Mouse (Mus musculus): ENCODE data around the gene Chst2. TPM values are rescaled to one million over a fixed set of nuclear protein-coding genes. Genes with fewer than 3 reads are reported as not detected.

The Chst2 gene
- polyA plus RNA-seq (2015; fragmentation: Nextera tagmentation; extraction: Ambion mirVana), result 1.1 TPM in 2 replicates

- Histone ChIP-seq H3K36me3 (ENCODE audit: control insufficient read depth, insufficient read depth) (no peaks in the 10 kb centered on the region; the same call in 1 of the 2 replicates), H3K27ac (ENCODE audit: low read depth, low read length) (peak within 1 kb of the TSS; percentile 57; the same call in 1 of the 2 replicates), H3K9ac (ENCODE audit: low read depth, low read length) (peak within 1 kb of the TSS; percentile 31), H3K4me1 (replicated peaks; ENCODE audit: control insufficient read depth, insufficient read depth, low read length) (no peaks in the 10 kb centered on the region; the same call in 1 of the 2 replicates), H3K4me2 (replicated peaks; ENCODE audit: low read depth) (peak within 1 kb of the TSS; percentile 88), H3K4me3 (ENCODE audit: low read depth, low read length) (peak within 1 kb of the TSS; percentile 60), H3K27me3 (replicated peaks; ENCODE audit: control insufficient read depth, insufficient read depth, low read length) (peaks cover 39% of the 10 kb centered on the region), H3K9me3 (ENCODE audit: control insufficient read depth) (no peaks in the 10 kb centered on the region)
- WGBS, result under 1% methylated on average over 86 of the region's 102 CpGs
- ATAC-seq, result peak; percentile 63
- TF ChIP-seq CTCF (IDR thresholded peaks at IDR 0.05; ENCODE audit: low read depth), result 0 out of 2 replicates have a peak, but pooled peaks have one; percentile 12
Observed at GRCm38 (mm10) chr9:95406571-95407561, at the start of gene Chst2. Gene Chst2, minus strand, starts transcription at chr9:95406722.

- TF ChIP-seq CTCF (IDR thresholded peaks at IDR 0.05; ENCODE audit: low read depth), result no peak
- no peak overlapping the region for H3K9ac ChIP-seq (ENCODE audit: low read depth, low read length)
- H3K27me3 ChIP-seq (replicated peaks; ENCODE audit: control insufficient read depth, insufficient read depth, low read length), result no peaks in the 10 kb centered on the region
- no peak overlapping the region for H3K27ac ChIP-seq (ENCODE audit: low read depth, low read length)
- H3K9me3 ChIP-seq (ENCODE audit: control insufficient read depth), result no peaks in the 10 kb centered on the region
- H3K4me3 ChIP-seq (ENCODE audit: low read depth, low read length), result no peak overlapping the region
- H3K4me2 ChIP-seq (replicated peaks; ENCODE audit: low read depth), result no peak overlapping the region
- H3K36me3 ChIP-seq (ENCODE audit: control insufficient read depth, insufficient read depth), result peaks cover 13% of the 10 kb centered on the region; the same call in 1 of the 2 replicates
- ATAC-seq, result no peak
- no peaks in the 10 kb centered on the region for H3K4me1 ChIP-seq (replicated peaks; ENCODE audit: control insufficient read depth, insufficient read depth, low read length)
- 65% methylated on average over 3 of the region's 3 CpGs for whole genome bisulfite sequencing
Observed at GRCm38 (mm10) chr9:95451931-95452330, 45.4 kb upstream of the Chst2 start.

GRCm38 (mm10) chr9:95450586-95450985 lies 44.1 kb upstream of the Chst2 start:
- no peak overlapping the region for H3K9ac ChIP-seq (ENCODE audit: low read depth, low read length)
- no peaks in the 10 kb centered on the region for H3K9me3 ChIP-seq (ENCODE audit: control insufficient read depth)
- no peak for ATAC-seq
- no peak overlapping the region for H3K27ac ChIP-seq (ENCODE audit: low read depth, low read length)
- no peak for TF ChIP-seq CTCF (IDR thresholded peaks at IDR 0.05; ENCODE audit: low read depth)
- no peaks in the 10 kb centered on the region for H3K4me1 ChIP-seq (replicated peaks; ENCODE audit: control insufficient read depth, insufficient read depth, low read length)
- WGBS, result 90% methylated on average over 8 of the region's 8 CpGs
- no peaks in the 10 kb centered on the region for H3K27me3 ChIP-seq (replicated peaks; ENCODE audit: control insufficient read depth, insufficient read depth, low read length)
- H3K36me3 ChIP-seq (ENCODE audit: control insufficient read depth, insufficient read depth), result 0 out of 2 replicates have a peak, but pooled peaks cover 2% of the 10 kb centered on the region
- H3K4me3 ChIP-seq (ENCODE audit: low read depth, low read length), result no peak overlapping the region
- H3K4me2 ChIP-seq (replicated peaks; ENCODE audit: low read depth), result no peak overlapping the region

- Histone ChIP-seq H3K9ac (ENCODE audit: low read depth, low read length) (no peak overlapping the region), H3K27me3 (replicated peaks; ENCODE audit: control insufficient read depth, insufficient read depth, low read length) (no peaks in the 10 kb centered on the region), H3K36me3 (ENCODE audit: control insufficient read depth, insufficient read depth) (no peaks in the 10 kb centered on the region), H3K4me1 (replicated peaks; ENCODE audit: control insufficient read depth, insufficient read depth, low read length) (no peaks in the 10 kb centered on the region), H3K27ac (ENCODE audit: low read depth, low read length) (no peak overlapping the region), H3K4me3 (ENCODE audit: low read depth, low read length) (no peak overlapping the region), H3K9me3 (ENCODE audit: control insufficient read depth) (no peaks in the 10 kb centered on the region), H3K4me2 (replicated peaks; ENCODE audit: low read depth) (peak overlapping the region; percentile 30; the same call in 1 of the 2 replicates)
- peak; percentile 33 for TF ChIP-seq CTCF (IDR thresholded peaks at IDR 0.05; ENCODE audit: low read depth)
- 17% methylated on average over 13 of the region's 13 CpGs for WGBS
- ATAC-seq, result no peak
Observed at GRCm38 (mm10) chr9:95442321-95442731, 35.8 kb upstream of the Chst2 start.

GRCm38 (mm10) chr9:95437883-95438282 lies 31.4 kb upstream of the Chst2 start:
- WGBS, result 76% methylated on average over 9 of the region's 9 CpGs
- H3K4me2 ChIP-seq (replicated peaks; ENCODE audit: low read depth), result no peak overlapping the region
- H3K27me3 ChIP-seq (replicated peaks; ENCODE audit: control insufficient read depth, insufficient read depth, low read length), result no peaks in the 10 kb centered on the region
- no peaks in the 10 kb centered on the region for H3K36me3 ChIP-seq (ENCODE audit: control insufficient read depth, insufficient read depth)
- no peak for ATAC-seq
- TF ChIP-seq CTCF (IDR thresholded peaks at IDR 0.05; ENCODE audit: low read depth), result no peak
- H3K27ac ChIP-seq (ENCODE audit: low read depth, low read length), result no peak overlapping the region
- no peak overlapping the region for H3K4me3 ChIP-seq (ENCODE audit: low read depth, low read length)
- no peaks in the 10 kb centered on the region for H3K4me1 ChIP-seq (replicated peaks; ENCODE audit: control insufficient read depth, insufficient read depth, low read length)
- no peaks in the 10 kb centered on the region for H3K9me3 ChIP-seq (ENCODE audit: control insufficient read depth)
- no peak overlapping the region for H3K9ac ChIP-seq (ENCODE audit: low read depth, low read length)

GRCm38 (mm10) chr9:95436294-95436613 lies 29.7 kb upstream of the Chst2 start:
- no peak for ATAC-seq
- WGBS, result 73% methylated on average over 4 of the region's 4 CpGs
- no peaks in the 10 kb centered on the region for H3K4me1 ChIP-seq (replicated peaks; ENCODE audit: control insufficient read depth, insufficient read depth, low read length)

More at GRCm38 (mm10) chr9:95436294-95436613, 29.7 kb upstream of the Chst2 start:
- Histone ChIP-seq H3K4me3 (ENCODE audit: low read depth, low read length) (no peak overlapping the region), H3K27me3 (replicated peaks; ENCODE audit: control insufficient read depth, insufficient read depth, low read length) (no peaks in the 10 kb centered on the region), H3K36me3 (ENCODE audit: control insufficient read depth, insufficient read depth) (no peaks in the 10 kb centered on the region), H3K9me3 (ENCODE audit: control insufficient read depth) (no peaks in the 10 kb centered on the region), H3K4me2 (replicated peaks; ENCODE audit: low read depth) (no peak overlapping the region), H3K9ac (ENCODE audit: low read depth, low read length) (no peak overlapping the region), H3K27ac (ENCODE audit: low read depth, low read length) (no peak overlapping the region)
- TF ChIP-seq CTCF (IDR thresholded peaks at IDR 0.05; ENCODE audit: low read depth), result no peak

Measured in intestine, postnatal 0 days (tissue).